Mouse (Mus musculus) liver, embryonic 14.5 days (tissue): ENCODE measurements around the gene Zfp106. TPM values are rescaled to one million over a fixed set of nuclear protein-coding genes. Genes with fewer than 3 reads are reported as not detected.

Source experiments
- ATAC-seq: fragments of 200-750 bp; cut with Nextera tagmentation; 2 replicates; pipeline ENCODE4 v1.8.0; 2017; ENCODE audit warnings: moderate number of reproducible peaks, mild to moderate bottlenecking, moderate library complexity; ENCODE audit not compliant: insufficient read depth
- DNase-seq, 3 experiments: peaks; one replicate each; pipeline ENCODE4 v3.0.0-alpha.2; 2012 to 2013; ENCODE audit warnings: low read depth in 3 of 3, low spot score in 3 of 3
- H3K27ac ChIP-seq: fragments of 300-500 bp; sonication (generic); 2 replicates; pipeline ENCODE4 v1.5.1; 2014; ENCODE audit warnings: moderate library complexity, mild to moderate bottlenecking, control low read depth, inconsistent platforms
- H3K27me3 ChIP-seq: fragments of 300-500 bp; sonication (generic); 2 replicates; pipeline ENCODE4 v1.6.1; 2014; ENCODE audit warnings: mild to moderate bottlenecking, low read length, moderate library complexity; ENCODE audit not compliant: control insufficient read depth, insufficient read depth
- H3K36me3 ChIP-seq: fragments of 300-500 bp; sonication (generic); replicated peaks from 2 replicates; pipeline ENCODE4 v1.6.1; 2014; ENCODE audit warnings: low read depth; ENCODE audit not compliant: control insufficient read depth, insufficient read depth
- H3K4me1 ChIP-seq, 2 experiments: fragments of 200-500 bp in 1 of 2; fragments of 300-500 bp in 1 of 2; sonication (generic) in 1 of 2; replicated peaks; 2 replicates each; pipeline ENCODE4 v1.6.1; 2012 to 2014; ENCODE audit warnings: antibody characterized with exemption in 1 of 2, inconsistent platforms in 1 of 2, low read length in 1 of 2; ENCODE audit not compliant: control insufficient read depth in 2 of 2, insufficient read depth in 2 of 2
- H3K4me2 ChIP-seq: fragments of 300-500 bp; sonication (generic); 2 replicates; pipeline ENCODE4 v1.6.1; 2014; ENCODE audit warnings: low read depth, mild to moderate bottlenecking, control low read depth, moderate library complexity
- H3K4me3 ChIP-seq, 2 experiments: fragments of 200-500 bp in 1 of 2; fragments of 300-500 bp in 1 of 2; sonication (generic) in 1 of 2; 2 replicates each; pipeline ENCODE4 v1.5.1; 2012 to 2014; ENCODE audit warnings: low read depth in 2 of 2, low read length in 2 of 2, mild to moderate bottlenecking in 2 of 2, control low read depth in 1 of 2, inconsistent platforms in 1 of 2, moderate library complexity in 1 of 2; ENCODE audit not compliant: insufficient read depth in 1 of 2
- H3K9ac ChIP-seq: fragments of 300-500 bp; sonication (generic); replicated peaks from 2 replicates; pipeline ENCODE4 v1.6.1; 2014; ENCODE audit warnings: mild to moderate bottlenecking, control low read depth, moderate library complexity
- H3K9me3 ChIP-seq: fragments of 300-500 bp; sonication (generic); 2 replicates; pipeline ENCODE4 v1.6.1; 2016; ENCODE audit warnings: low read length, mixed read lengths; ENCODE audit not compliant: control insufficient read depth
- CTCF ChIP-seq: IDR thresholded peaks from 2 replicates; pipeline ENCODE4 v1.5.1; 2016; ENCODE audit warnings: antibody characterized with exemption, low read depth, control low read depth
- EP300 ChIP-seq: IDR thresholded peaks from 2 replicates; pipeline ENCODE4 v1.6.1; 2016; ENCODE audit warnings: antibody characterized with exemption, low read depth
- WGBS: fragments of 180-500 bp; shearing (Covaris S2); extraction: QIAGEN DNeasy Blood & Tissue Kit; methylation state at CpG from one replicate; pipeline ENCODE4 v1.1.7; 2014; ENCODE audit not compliant: insufficient replicate concordance; 5-methylcytosine and 5-hydroxymethylcytosine counted together
- polyA plus RNA-seq, 2 experiments: library from polyadenylated mRNA; depleted of rRNA in 1 of 2; stranded (reverse) in 1 of 2; unstranded in 1 of 2; fragments of >200 nt; fragmentation: Nextera tagmentation in 1 of 2; extraction: Ambion mirVana in 1 of 2; gene quantifications; 2 replicates each; pipeline versions ENCODE4 v1.2.1 to v1.2.3; 2012 to 2014

Gene Zfp106
- polyA plus RNA-seq, 2 experiments, result 13.8 to 19.1 TPM

DNA sequence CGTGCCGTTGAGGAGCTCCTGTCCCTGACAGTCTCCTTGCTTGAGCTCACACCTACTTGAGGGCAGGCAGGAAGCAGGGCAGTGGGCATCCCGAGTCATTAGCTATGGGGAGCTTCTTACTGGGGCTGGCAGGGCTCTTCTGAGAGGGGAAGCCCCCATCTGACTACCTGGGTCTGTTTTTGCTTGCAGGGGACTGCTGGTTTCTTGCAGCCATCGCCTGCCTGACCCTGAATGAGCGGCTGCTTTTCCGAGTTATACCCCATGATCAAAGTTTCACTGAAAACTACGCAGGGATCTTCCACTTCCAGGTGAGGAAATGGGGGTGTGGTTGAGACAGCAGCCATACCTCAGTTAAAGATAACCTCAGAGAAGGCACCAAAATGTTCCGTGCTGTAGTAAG, 81.7 kb downstream of the Zfp106 start:
- TF ChIP-seq CTCF, result no peak
- no peak for TF ChIP-seq EP300
- Histone ChIP-seq H3K9ac (no peak overlapping the region), H3K4me3 (no peak overlapping the region), H3K36me3 (no peaks in the 10 kb centered on the region), H3K27me3 (no peaks in the 10 kb centered on the region), H3K4me1 (no peaks in the 10 kb centered on the region), H3K9me3 (no peaks in the 10 kb centered on the region), H3K27ac (no peak overlapping the region), H3K4me2 (no peak overlapping the region)
- ATAC-seq (no peak), DNase-seq (no peak)
- 48% methylated on average over 8 of the region's 8 CpGs for WGBS

DNA sequence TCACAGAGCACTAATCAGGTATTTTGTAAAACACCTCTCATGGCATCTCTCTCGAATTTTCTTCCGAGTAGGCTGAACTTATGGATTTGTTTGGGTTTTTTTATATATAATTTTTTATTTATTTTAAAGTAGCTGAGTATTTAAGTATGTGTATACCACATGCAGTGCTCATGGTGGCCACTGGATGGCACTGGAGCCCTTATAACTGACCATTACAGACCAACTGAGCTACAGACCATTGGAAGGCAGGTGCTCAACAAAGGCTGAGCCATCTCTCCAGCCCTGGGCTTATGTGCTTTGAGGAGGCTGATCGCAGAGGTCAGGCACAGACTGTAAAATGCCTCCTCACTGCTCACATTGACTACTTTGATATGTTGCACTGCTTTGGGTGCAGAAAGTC, 85.0 kb downstream of the Zfp106 start:
- TF ChIP-seq CTCF (peak; percentile 79), EP300 (no peak)
- ATAC-seq (no peak), DNase-seq (peak; percentile 45 to 47 (median 46))
- 20% methylated on average over 3 of the region's 3 CpGs for WGBS
- H3K4me2 ChIP-seq, result no peak overlapping the region
- no peaks in the 10 kb centered on the region for H3K9me3 ChIP-seq
- H3K9ac ChIP-seq, result no peak overlapping the region
- no peak overlapping the region for H3K4me3 ChIP-seq
- no peaks in the 10 kb centered on the region for H3K36me3 ChIP-seq
- no peaks in the 10 kb centered on the region for H3K4me1 ChIP-seq
- H3K27me3 ChIP-seq, result no peaks in the 10 kb centered on the region
- H3K27ac ChIP-seq, result no peak overlapping the region

DNA sequence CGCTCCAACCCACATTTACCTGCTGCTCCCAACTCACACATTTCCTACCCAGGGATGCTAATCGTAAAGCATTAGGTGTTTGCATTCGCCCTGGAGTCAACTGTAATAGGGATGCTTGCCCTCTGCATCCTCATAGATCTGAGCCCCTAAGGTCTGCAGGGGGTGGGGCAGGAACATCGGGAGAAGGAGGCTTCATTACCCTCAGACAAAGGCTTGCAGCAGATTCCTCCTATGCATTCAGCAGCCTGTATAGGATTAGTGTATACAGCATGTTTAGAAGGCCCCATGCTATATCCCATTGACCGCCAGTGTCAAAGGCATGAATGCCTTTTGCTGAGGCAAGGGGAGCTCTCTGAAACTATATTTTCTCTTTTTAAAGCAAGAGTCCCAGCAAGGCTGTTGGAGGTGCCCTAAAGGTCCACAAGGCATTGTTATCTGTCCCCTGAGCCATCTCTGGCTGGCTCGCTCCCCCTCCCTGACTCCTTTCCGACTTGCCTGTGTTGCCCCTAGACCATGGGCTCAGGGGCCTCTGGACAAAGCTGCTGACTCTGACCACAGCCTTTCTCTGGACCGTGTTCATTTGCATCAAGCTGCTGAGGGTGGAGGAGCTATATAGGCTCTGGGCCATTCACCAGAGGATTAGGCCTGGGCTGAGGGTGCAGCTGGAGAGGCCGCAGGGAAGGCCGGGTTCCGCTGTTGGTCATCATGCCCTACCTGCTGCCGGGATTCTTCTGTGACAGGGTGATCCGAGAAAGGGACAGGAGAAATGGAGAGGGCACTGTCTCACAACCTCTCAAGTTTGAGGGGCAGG, 87.2 kb downstream of the Zfp106 start:
- no peaks in the 10 kb centered on the region for H3K4me1 ChIP-seq
- no peak overlapping the region for H3K9ac ChIP-seq
- H3K27me3 ChIP-seq, result no peaks in the 10 kb centered on the region
- DNase-seq (no peak), ATAC-seq (no peak)
- H3K4me2 ChIP-seq, result no peak overlapping the region
- no peaks in the 10 kb centered on the region for H3K36me3 ChIP-seq
- 72% methylated on average over 13 of the region's 13 CpGs for WGBS
- H3K4me3 ChIP-seq, result no peak overlapping the region
- H3K9me3 ChIP-seq, result no peaks in the 10 kb centered on the region
- no peak overlapping the region for H3K27ac ChIP-seq
- TF ChIP-seq EP300 (no peak), CTCF (no peak)

DNA sequence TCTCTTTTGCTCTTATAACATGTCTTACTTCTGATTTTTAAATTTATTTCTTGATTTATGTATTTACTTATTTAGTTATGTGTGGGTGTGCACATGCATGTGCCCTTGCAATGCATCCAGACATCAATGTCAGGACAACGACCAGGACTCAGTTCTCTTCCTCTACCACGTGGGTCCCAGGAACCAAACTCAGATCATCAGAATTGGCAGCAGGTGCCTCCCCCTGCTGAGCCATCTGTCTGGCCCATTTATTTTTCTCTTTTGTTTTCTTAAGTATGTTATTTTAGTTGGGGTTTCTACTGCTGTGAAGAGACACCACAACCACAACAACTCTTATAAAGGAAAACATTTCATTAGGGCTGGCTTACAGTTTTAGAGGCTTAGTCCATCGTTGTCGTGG, 92.8 kb downstream of the Zfp106 start:
- 68% methylated on average over 4 of the region's 4 CpGs for WGBS
- TF ChIP-seq EP300 (no peak), CTCF (no peak)
- H3K27ac ChIP-seq, result no peak overlapping the region
- no peak overlapping the region for H3K4me2 ChIP-seq
- H3K9ac ChIP-seq, result no peak overlapping the region
- H3K27me3 ChIP-seq, result no peaks in the 10 kb centered on the region
- DNase-seq (no peak), ATAC-seq (no peak)
- no peaks in the 10 kb centered on the region for H3K9me3 ChIP-seq
- 0 out of 4 replicates have a peak, but pooled peaks cover 0 to 4% of the 10 kb centered on the region in 2 experiments for H3K4me1 ChIP-seq
- no peak overlapping the region for H3K4me3 ChIP-seq
- no peaks in the 10 kb centered on the region for H3K36me3 ChIP-seq

DNA sequence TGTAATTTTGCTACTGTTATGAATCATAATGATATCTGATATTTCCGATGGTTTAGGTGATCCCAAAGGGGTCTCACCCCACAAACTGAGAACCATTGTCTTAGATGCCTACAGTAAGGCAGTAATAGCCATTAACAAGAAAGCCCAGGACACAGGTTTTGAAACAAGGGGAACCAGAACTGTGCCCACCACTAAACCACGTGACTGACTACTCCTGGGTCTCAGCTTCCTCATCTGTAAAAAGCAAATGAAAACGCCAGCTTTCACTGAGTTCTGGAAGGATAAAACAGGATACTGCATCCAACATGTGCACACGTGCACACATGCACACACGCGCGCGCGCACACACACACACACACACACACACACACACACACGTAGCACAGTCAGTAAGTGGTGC, 93.9 kb downstream of the Zfp106 start:
- no peak overlapping the region for H3K4me3 ChIP-seq
- no peak overlapping the region for H3K9ac ChIP-seq
- H3K27me3 ChIP-seq, result no peaks in the 10 kb centered on the region
- ATAC-seq (no peak), DNase-seq (no peak)
- no peaks in the 10 kb centered on the region for H3K36me3 ChIP-seq
- H3K4me2 ChIP-seq, result no peak overlapping the region
- no peak overlapping the region for H3K27ac ChIP-seq
- peaks cover 0 to 8% of the 10 kb centered on the region in 2 experiments; a peak in 2 of 4 replicates for H3K4me1 ChIP-seq
- WGBS, result 62% methylated on average over 10 of the region's 10 CpGs
- no peaks in the 10 kb centered on the region for H3K9me3 ChIP-seq
- TF ChIP-seq EP300 (no peak), CTCF (no peak)
